Mouse (Mus musculus) intestine, embryonic 16.5 days (tissue): Measurements from ENCODE around the gene Gadl1. TPM values are rescaled to one million over a fixed set of nuclear protein-coding genes. Genes with fewer than 3 reads are reported as not detected.
"Not testable (repeated sequence)": the region's sequence is repeated elsewhere in the genome, so short reads cannot be mapped to it uniquely, and the experiment has no call there.

Experiments
- ATAC-seq: fragments of 200-750 bp; cut with Nextera tagmentation; 2 replicates; pipeline ENCODE4 v1.8.0; 2017; ENCODE audit warnings: moderate TSS enrichment, moderate library complexity
- H3K27ac ChIP-seq: fragments of 300-500 bp; sonication (generic); 2 replicates; pipeline ENCODE4 v1.5.1; 2014; ENCODE audit warnings: mild to moderate bottlenecking, low read length
- H3K27me3 ChIP-seq: fragments of 300-500 bp; sonication (generic); replicated peaks from 2 replicates; pipeline ENCODE4 v1.6.1; 2014; ENCODE audit warnings: low read length, control low read depth, mixed read lengths; ENCODE audit not compliant: control insufficient read depth, insufficient read depth
- H3K36me3 ChIP-seq: fragments of 300-500 bp; sonication (generic); 2 replicates; pipeline ENCODE4 v1.6.1; 2014; ENCODE audit warnings: low read length, control low read depth; ENCODE audit not compliant: control insufficient read depth, insufficient read depth
- H3K4me1 ChIP-seq: fragments of 300-500 bp; sonication (generic); 2 replicates; pipeline ENCODE4 v1.6.1; 2014; ENCODE audit warnings: low read length, control low read depth, mixed read lengths; ENCODE audit not compliant: control insufficient read depth, insufficient read depth
- H3K4me2 ChIP-seq: fragments of 300-500 bp; sonication (generic); 2 replicates; pipeline ENCODE4 v1.6.1; 2014; ENCODE audit warnings: low read depth, low read length, control low read depth
- H3K4me3 ChIP-seq: fragments of 300-500 bp; sonication (generic); 2 replicates; pipeline ENCODE4 v1.5.1; 2014; ENCODE audit warnings: mild to moderate bottlenecking, low read length
- H3K9ac ChIP-seq: fragments of 300-500 bp; sonication (generic); 2 replicates; pipeline ENCODE4 v1.6.1; 2014; ENCODE audit warnings: low read depth, low read length
- H3K9me3 ChIP-seq: fragments of 300-500 bp; sonication (generic); 2 replicates; pipeline ENCODE4 v1.6.1; 2016; ENCODE audit warnings: low read length, control low read depth; ENCODE audit not compliant: control insufficient read depth
- WGBS: fragments of 180-500 bp; shearing (Covaris S2); extraction: QIAGEN DNeasy Blood & Tissue Kit; methylation state at CpG from one replicate; pipeline ENCODE4 v1.1.7; 2014; 5-methylcytosine and 5-hydroxymethylcytosine counted together
- polyA plus RNA-seq: library from polyadenylated mRNA; unstranded; fragments of >200 nt; fragmentation: Nextera tagmentation; extraction: Ambion mirVana; gene quantifications from 2 replicates; pipeline ENCODE4 v1.2.1, GENCODE M21; 2015

Gene Gadl1
- polyA plus RNA-seq, 1 experiment from 2014 or later: 0.21 TPM

- 60% methylated on average over 4 of the region's 4 CpGs for WGBS
- Histone ChIP-seq H3K4me3 (no peak overlapping the region), H3K36me3 (no peaks in the 10 kb centered on the region), H3K4me1 (no peaks in the 10 kb centered on the region), H3K27me3 (no peaks in the 10 kb centered on the region), H3K4me2 (no peak overlapping the region), H3K9ac (no peak overlapping the region), H3K27ac (no peak overlapping the region), H3K9me3 (no peaks in the 10 kb centered on the region)
- ATAC-seq: no peak
Measured at GRCm38 (mm10) chr9:116059156-116059555, 149.9 kb downstream of the Gadl1 start.

- H3K9me3 ChIP-seq: no peaks in the 10 kb centered on the region
- ATAC-seq: no peak
- no peak overlapping the region for H3K4me3 ChIP-seq
- H3K4me1 ChIP-seq: no peaks in the 10 kb centered on the region
- H3K36me3 ChIP-seq: no peaks in the 10 kb centered on the region
- no peak overlapping the region for H3K4me2 ChIP-seq
- H3K27me3 ChIP-seq: no peaks in the 10 kb centered on the region
- 13% methylated on average over 4 of the region's 4 CpGs for WGBS
- H3K27ac ChIP-seq: no peak overlapping the region
- H3K9ac ChIP-seq: no peak overlapping the region
Measured at GRCm38 (mm10) chr9:116060691-116061090, 151.4 kb downstream of the Gadl1 start.

GRCm38 (mm10) chr9:116064774-116065173 is 155.5 kb downstream of the Gadl1 start:
- no peak for ATAC-seq
- H3K27me3 ChIP-seq: no peaks in the 10 kb centered on the region
- H3K9ac ChIP-seq: no peak overlapping the region
- no peak overlapping the region for H3K4me2 ChIP-seq
- H3K4me1 ChIP-seq: no peaks in the 10 kb centered on the region
- H3K36me3 ChIP-seq: no peaks in the 10 kb centered on the region
- H3K27ac ChIP-seq: no peak overlapping the region
- no peak overlapping the region for H3K4me3 ChIP-seq
- 85% methylated on average over 17 of the region's 17 CpGs for WGBS
- no peaks in the 10 kb centered on the region for H3K9me3 ChIP-seq

- not testable (repeated sequence) for H3K9ac ChIP-seq, H3K9me3 ChIP-seq, H3K36me3 ChIP-seq, ATAC-seq, H3K4me3 ChIP-seq, H3K27ac ChIP-seq, H3K4me1 ChIP-seq, H3K27me3 ChIP-seq, H3K4me2 ChIP-seq
- WGBS: 97% methylated on average over 1 of the region's 1 CpGs
Measured at GRCm38 (mm10) chr9:116071561-116071960, 162.3 kb downstream of the Gadl1 start.

- WGBS: 83% methylated on average over 4 of the region's 4 CpGs
Measured at GRCm38 (mm10) chr9:116076163-116076562, 166.9 kb downstream of the Gadl1 start.

GRCm38 (mm10) chr9:116076946-116077345 is 167.7 kb downstream of the Gadl1 start:
- Histone ChIP-seq H3K4me1 (no peaks in the 10 kb centered on the region), H3K27ac (no peak overlapping the region), H3K4me2 (no peak overlapping the region), H3K36me3 (no peaks in the 10 kb centered on the region), H3K9me3 (no peaks in the 10 kb centered on the region), H3K27me3 (no peaks in the 10 kb centered on the region), H3K9ac (no peak overlapping the region), H3K4me3 (no peak overlapping the region)
- no peak for ATAC-seq
- 55% methylated on average over 2 of the region's 2 CpGs for WGBS

More at GRCm38 (mm10) chr9:116076163-116076562, 166.9 kb downstream of the Gadl1 start:
- Histone ChIP-seq H3K4me1 (no peaks in the 10 kb centered on the region), H3K9me3 (no peaks in the 10 kb centered on the region), H3K36me3 (no peaks in the 10 kb centered on the region), H3K27me3 (no peaks in the 10 kb centered on the region), H3K4me2 (no peak overlapping the region), H3K9ac (no peak overlapping the region), H3K27ac (no peak overlapping the region), H3K4me3 (no peak overlapping the region)
- ATAC-seq: no peak

- Histone ChIP-seq H3K27ac (no peak overlapping the region), H3K27me3 (no peaks in the 10 kb centered on the region), H3K36me3 (no peaks in the 10 kb centered on the region), H3K9ac (no peak overlapping the region), H3K4me1 (no peaks in the 10 kb centered on the region), H3K4me2 (no peak overlapping the region), H3K4me3 (no peak overlapping the region), H3K9me3 (no peaks in the 10 kb centered on the region)
- 87% methylated on average over 2 of the region's 2 CpGs for WGBS
- no peak for ATAC-seq
Measured at GRCm38 (mm10) chr9:116077419-116077818, 168.2 kb downstream of the Gadl1 start.

GRCm38 (mm10) chr9:116081781-116082180 is 172.5 kb downstream of the Gadl1 start:
- Histone ChIP-seq H3K4me1 (no peaks in the 10 kb centered on the region), H3K9ac (no peak overlapping the region), H3K27me3 (no peaks in the 10 kb centered on the region), H3K27ac (no peak overlapping the region), H3K4me2 (no peak overlapping the region), H3K36me3 (no peaks in the 10 kb centered on the region), H3K9me3 (no peaks in the 10 kb centered on the region), H3K4me3 (no peak overlapping the region)
- 87% methylated on average over 4 of the region's 4 CpGs for WGBS
- ATAC-seq: no peak

- no peaks in the 10 kb centered on the region for H3K4me1 ChIP-seq
- H3K27ac ChIP-seq: no peak overlapping the region
- H3K27me3 ChIP-seq: no peaks in the 10 kb centered on the region
- whole genome bisulfite sequencing: 84% methylated on average over 5 of the region's 5 CpGs
- ATAC-seq: no peak
- H3K4me2 ChIP-seq: no peak overlapping the region
- H3K9me3 ChIP-seq: no peaks in the 10 kb centered on the region
- no peak overlapping the region for H3K9ac ChIP-seq
- H3K4me3 ChIP-seq: no peak overlapping the region
- no peaks in the 10 kb centered on the region for H3K36me3 ChIP-seq
Measured at GRCm38 (mm10) chr9:116083300-116083699, 174.0 kb downstream of the Gadl1 start.

- no peaks in the 10 kb centered on the region for H3K4me1 ChIP-seq
- no peak overlapping the region for H3K27ac ChIP-seq
- no peaks in the 10 kb centered on the region for H3K27me3 ChIP-seq
- H3K36me3 ChIP-seq: no peaks in the 10 kb centered on the region
- H3K4me2 ChIP-seq: no peak overlapping the region
- no peak for ATAC-seq
- no peak overlapping the region for H3K4me3 ChIP-seq
- H3K9me3 ChIP-seq: no peaks in the 10 kb centered on the region
- no peak overlapping the region for H3K9ac ChIP-seq
- 81% methylated on average over 8 of the region's 8 CpGs for WGBS
Measured at GRCm38 (mm10) chr9:116083726-116084323, 174.6 kb downstream of the Gadl1 start.
